Mouse (Mus musculus): ENCODE results near the gene Cplx3. TPM values are rescaled to one million over a fixed set of nuclear protein-coding genes. Genes with fewer than 3 reads are reported as not detected.
A peak's percentile ranks its signal among the peaks of the same experiment; 100 is the strongest.

The Cplx3 gene
- total RNA-seq, 2 experiments from 2014 or later, result not detected

DNA sequence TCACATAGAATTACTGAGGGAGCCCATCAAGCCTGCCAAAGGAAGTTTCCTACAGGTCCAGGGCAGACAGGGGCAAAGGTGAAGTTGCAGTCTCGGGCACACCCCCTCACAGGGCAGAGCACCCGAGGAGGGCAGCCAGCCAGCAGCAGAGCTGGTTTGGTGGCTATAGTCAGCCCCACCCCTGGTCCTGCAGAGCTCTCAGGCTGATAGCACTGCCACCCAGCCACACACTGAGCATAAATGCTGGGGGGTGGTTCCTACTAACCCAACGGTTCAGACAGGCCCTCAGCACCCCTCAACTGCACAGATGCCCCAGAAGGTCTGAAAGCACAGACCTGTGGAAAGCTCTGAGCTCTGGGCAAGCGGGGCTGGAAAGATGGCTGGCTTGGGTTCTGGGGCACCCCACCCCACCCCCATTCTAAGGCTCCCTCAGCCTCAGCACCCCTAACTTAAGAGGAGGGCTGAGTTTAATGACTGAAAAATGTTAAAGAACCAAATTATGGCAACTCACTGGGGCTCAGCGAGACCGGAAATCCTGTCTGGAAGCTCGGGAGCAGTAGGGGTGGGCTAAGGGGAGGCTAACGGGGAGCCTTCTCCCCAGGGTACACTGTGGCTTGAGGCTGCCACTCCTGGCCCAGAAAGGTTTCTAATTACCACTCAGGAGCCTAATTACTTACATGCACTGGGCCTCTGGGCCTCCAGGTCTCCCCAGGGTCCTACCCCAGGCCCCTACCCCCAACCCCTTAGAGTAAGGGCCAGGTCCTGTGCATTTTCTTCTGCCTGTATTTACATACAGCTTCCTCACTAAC, 32.8 kb upstream of the Cplx3 start:
- DNase-seq (ENCODE audit: low spot score in 2 of 2), result no peak

DNA sequence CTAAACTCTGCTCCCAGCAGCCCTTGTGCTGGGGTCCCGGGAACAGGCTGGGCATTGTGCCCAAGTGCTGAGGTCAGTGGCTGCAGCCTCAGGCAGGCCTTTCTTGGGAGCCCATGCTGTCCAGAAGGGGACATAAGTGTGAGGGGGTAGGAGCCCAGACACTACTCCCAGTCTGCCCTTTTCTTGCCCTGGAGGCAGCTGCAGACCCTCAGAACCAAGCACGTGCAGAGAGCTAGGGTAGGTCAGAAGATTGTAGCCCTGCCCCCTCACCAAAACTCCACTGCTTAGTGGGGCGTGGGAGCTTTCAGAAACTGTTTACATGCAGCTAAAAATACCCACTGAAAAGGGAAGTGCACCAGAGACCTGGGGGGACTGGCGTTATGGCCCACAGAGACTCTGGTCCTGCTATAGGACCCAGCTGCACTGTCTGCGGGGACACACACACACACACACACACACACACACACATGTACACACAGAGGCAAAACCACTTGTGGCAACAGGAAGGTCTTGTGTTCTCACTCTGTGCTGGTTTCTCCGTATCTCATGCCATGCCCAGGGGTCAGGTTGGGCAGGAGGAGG, 31.8 kb upstream of the Cplx3 start:
- peak in 1 of 2 experiments; percentile 56 for DNase-seq (ENCODE audit: low spot score in 2 of 2)

DNA sequence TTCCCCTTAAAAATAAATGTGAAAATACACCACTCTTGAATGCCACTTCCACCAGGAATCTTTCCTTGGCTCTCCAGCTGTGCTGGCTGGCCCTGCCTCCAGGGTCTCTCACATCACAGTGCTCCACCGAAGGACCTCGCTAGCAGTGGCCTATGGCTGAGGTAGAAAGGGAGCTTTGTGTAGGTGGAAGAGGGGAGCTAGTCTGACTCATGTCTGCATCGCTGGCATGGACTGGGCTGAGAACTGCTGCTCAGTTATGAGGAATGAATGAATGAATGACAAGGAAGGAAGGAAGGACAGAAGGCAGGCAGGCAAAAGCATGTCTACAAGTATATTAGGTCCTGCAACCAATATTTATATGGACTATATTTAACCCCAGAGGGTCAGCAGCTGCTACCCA, 31.2 kb upstream of the Cplx3 start:
- DNase-seq (ENCODE audit: low spot score in 2 of 2), result no peak

DNA sequence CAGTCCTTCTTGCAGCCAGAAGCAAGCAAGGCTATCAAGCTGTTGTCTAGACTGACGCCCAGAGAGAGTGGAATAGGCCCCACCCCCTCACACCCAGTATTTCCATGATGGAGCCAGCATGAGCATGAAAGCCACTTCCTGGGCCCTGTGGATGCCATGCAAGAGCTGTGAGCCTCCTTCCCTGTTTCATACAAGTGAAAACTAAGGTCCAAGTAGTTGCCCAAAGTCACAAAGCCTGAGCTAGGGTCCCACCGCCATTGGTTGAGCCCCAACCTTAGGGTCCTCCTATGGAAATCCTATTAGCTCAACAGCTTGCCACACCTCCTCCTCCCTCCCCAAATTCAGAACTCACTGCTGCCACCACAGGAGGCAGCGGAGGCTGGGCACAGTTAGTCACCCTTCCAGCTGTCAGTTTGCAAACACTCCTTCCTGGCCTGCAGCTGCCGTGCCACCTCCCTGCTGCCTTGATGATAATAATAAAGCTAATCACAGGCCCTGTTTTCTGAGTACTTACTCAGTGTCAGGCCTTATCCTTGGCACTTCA, 27.5 kb upstream of the Cplx3 start:
- no peak for DNase-seq (ENCODE audit: low spot score in 2 of 2)

DNA sequence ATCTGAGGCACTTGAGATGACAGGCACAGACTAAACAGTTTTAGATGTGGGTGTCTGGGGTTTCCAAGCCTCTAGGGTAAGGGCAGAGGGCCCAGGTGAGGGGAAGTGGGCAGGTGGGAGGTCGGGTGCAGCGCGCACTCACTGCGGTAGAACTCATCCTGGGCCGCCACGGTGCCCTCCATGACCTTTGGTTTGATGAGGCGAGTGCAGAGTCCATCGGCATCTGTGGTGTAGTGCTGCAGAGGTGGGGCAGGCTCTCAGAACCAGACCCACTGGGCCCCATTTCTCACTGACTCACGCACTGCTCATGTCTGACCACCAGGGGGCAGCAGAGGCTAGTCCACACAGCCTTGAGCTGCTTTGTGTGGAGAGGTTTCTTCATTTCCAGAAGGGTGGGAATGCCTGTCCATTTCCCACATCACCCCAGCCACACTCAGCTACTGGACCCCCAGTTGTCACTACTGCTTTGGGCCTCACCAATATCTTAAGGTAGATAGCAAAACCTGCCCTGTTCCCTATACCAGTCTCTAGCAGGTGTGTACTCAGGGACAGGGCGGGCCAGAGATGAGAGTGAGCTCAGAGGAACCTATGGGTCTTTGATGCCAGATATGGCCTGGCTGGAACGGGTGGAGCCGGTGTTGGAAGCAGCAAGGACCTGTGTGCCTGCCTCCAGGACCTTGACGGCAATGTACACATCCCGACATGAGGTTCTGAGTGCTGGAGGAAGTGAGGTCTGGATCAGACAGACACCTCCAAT, 23.2 kb upstream of the Cplx3 start:
- peak; percentile 82 to 87 for DNase-seq (ENCODE audit: low spot score in 2 of 2)

DNA sequence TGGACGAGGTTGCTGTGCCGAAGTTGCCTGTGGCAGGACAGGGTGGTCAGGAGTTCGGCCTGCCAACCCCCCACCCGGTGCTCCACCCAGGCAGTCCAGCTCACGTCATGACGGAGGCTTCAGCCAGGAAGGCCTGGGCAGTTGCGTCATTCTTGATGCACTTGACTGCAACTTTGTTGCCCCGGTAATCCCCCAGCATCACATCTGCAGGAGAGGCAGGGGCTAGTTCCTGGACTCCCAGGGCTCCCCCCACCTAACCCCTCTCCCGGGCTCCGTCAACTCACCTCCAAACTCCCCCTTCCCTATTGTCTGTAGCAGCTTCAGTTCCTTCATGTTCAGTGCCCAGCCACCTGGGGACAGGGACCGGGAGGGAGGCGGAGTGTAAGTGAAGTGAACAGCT, 22.6 kb upstream of the Cplx3 start:
- no peak for DNase-seq (ENCODE audit: low spot score in 2 of 2)

DNA sequence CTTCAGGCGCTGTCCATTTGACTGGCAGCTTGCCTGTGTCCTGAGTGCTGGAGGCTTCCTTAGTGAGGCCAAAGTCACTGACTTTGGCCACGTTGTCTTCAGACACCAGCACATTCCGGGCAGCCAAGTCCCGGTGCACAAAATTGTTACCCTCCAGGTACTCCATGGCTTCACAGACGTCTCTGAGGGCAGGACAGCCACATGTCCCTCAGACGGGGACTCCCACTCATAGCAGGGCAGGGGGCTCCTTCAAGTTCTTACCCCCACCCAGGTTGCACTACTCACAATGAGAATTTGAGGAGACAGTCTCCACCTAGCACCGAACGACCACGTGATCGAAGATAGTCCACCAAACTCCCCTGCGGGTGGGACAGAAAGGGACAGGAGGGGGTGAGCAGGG, 21.8 kb upstream of the Cplx3 start:
- no peak for DNase-seq (ENCODE audit: low spot score in 2 of 2)

DNA sequence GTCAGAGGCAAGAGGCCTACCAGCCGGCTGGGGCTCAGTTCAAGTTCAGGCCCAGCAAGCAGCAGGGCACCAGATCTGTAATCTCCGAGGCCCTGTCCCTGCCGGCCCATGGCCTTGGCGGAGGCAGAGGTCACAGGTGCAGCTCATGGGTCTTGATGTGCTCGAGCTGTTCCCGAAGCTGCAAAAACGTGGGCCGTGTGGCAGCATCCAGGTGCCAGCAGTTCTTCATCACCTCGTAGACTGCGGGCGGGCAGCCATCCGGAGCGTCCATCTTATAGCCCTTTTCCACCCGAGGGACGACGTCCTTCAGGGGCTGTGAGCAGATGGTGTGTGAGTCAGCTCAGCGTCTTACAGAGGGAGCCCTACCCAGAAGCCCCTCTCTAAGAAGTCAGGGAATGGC, 21.1 kb upstream of the Cplx3 start:
- no peak for DNase-seq (ENCODE audit: low spot score in 2 of 2)

DNA sequence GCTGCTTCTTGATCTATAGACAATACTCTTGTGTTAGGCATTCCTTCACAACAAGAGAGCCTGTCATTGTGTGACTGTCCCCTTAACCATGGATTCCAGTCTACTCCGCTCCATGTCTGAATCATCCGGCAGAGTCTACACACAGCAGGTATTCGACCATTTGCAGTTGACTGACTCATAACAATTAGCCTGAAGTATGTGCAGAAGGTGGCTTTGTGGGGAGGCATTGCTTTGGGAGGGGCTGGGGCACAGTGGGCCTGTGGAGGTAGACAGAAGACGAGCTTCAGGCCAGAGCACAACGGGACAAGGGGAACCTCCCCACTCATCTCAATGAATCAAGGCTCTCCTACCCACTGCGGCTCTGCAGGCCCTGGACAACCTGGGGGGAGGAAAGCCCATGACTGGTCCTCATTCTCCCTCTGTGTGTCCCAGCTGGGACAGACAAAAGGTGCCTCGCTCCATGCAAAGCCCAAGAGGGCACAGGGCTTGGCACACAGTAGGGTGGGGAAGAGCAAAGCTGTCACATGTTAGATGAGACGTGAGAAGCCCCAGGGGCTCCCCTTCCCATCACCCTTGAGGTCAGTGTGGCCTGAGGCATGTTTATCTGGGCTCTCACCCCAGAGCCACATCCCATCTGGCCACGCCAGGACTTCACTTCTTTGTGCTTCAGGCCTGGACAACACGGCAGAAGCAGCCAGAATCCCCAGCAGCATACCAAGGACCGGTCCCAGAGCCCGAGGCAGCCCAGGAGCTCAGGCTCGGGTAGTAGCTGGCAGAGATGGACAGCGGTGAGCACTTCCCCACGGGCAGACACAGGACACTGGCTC, 19.8 kb upstream of the Cplx3 start:
- DNase-seq (ENCODE audit: low spot score in 2 of 2), result no peak

DNA sequence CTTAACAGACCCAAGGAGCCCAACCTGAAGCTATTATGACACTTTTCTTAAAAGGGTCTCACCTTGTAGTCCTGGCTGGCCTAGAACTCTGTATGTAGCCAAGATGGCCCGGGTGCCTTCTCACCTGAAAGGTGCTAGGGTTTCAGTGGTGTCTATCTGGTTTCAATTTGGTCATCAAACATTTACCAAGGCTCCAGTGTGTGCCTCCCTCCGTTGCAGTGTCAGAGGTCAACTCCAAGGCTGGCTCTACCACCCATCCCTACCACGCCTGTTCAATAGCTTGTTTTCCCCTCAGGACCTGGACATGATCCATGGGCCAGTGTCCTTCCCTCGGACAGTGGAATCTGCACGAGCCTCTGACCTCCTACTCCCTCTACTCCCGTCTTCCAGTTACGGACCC, 18.2 kb upstream of the Cplx3 start:
- no peak for DNase-seq (ENCODE audit: low spot score in 2 of 2)

DNA sequence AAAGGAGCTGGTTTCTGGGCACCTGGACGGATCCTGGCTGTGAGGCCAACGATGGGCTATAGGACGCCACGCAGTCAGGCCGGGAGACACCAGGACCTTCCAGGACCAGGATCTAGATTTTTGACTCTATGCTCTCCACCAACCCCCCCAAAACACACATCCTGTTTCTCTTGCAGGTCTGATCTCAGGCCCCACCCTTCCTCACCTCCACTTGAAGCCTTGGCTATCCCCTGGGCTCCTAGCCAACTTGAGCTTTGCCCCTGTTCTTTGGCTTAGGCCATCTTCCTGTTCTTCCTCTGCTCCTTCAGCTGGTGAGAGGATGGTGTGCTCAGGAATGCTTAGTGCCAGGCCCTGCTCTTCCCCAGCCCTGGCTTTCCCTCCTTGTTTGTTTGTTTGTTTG, 14.6 kb upstream of the Cplx3 start, which contains the start of gene Lman1l:
Gene Lman1l, minus strand, starts transcription at position 101 of the 400 bp plus-strand sequence.
- no peak for DNase-seq (ENCODE audit: low spot score in 2 of 2)

DNA sequence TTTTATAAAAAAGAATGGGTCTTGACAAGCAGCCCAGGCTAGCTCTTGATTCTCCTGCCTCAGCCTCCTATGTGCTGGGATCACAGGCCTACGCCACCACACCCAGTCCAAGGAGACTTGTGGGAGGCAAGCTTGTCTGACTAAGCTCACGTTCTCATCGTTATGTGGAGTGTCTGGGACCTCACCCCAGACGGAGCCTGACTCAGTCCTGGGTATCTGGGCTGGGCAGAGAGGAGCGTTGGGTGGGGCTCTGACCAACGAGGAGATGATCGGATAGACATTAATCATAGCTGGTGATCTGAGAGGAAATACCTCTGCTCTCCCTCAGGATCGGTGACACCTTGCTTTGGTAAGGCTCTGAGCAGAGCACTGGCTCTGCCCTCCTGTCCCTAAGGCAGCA, 12.8 kb upstream of the Cplx3 start:
- DNase-seq (ENCODE audit: low spot score in 2 of 2), result no peak

DNA sequence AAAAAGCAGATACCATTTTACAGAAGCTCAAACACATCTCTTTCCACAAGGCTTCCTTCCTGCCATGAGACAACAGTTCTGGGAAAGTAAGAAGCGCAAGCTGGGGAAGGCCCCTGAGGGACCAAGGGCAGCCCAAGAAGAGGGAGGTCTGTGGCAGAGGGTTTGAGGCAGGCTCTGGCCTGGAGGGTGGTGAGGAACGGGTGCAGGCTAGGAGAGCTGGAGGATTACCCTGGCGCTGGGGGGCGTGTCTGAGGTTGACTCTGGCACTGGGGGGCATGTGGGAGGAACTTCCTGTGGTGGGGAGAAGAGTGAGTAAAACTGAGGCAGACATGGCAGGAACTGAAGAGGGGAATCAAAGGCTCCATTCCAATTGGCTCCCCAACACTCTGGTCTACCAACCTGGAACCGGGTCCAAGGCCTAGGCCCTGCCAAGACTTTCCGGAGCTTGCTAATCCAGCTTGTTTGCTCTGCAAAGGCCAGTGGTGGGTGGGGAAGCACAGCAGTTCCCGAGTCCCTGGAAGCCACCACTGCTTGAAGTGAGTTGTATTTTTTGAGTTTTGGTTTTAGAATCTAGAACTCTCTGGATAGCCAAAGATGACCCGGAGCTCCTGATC, 11.6 kb upstream of the Cplx3 start:
- DNase-seq (ENCODE audit: low spot score in 2 of 2), result no peak

DNA sequence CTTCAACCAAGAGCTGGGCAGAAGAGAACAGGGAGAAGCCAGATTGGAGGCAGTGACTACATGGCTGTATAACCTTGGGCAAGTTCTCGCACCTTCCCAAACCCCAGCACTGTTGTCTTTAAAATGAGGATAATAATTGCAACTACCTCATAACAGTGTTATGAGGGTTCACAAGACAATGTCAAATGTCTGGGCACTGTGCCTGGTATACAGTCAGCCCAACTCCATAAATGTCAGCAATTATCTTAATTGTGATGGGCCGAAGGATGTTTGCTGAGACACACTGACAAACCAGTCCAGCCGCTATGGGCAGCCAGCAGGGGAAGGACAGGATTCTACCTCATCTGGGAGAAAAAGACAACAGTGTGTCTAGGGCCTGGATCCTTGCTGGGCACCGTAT, 8.7 kb upstream of the Cplx3 start:
- DNase-seq (ENCODE audit: low spot score in 2 of 2), result no peak

DNA sequence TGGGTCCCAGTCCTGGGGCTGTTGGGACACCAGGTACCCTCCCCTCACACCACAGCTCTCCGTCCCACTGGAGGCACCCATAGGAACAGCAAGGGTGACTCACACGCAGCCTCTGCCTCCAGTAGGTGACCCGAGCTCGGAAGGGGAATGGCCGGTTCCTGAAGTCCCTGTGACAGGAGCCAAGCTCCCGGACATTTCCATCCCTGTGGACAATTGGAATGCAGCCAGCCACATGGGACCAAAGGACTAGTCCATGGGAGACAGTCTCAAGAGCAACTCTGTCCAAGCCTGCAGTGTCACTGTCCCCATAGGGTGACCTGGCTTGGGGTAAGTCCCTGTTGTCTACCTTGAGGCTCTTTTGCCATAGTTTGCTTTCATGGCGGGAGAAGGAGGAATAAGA, 7.9 kb upstream of the Cplx3 start:
- DNase-seq (ENCODE audit: low spot score in 2 of 2), result no peak

DNA sequence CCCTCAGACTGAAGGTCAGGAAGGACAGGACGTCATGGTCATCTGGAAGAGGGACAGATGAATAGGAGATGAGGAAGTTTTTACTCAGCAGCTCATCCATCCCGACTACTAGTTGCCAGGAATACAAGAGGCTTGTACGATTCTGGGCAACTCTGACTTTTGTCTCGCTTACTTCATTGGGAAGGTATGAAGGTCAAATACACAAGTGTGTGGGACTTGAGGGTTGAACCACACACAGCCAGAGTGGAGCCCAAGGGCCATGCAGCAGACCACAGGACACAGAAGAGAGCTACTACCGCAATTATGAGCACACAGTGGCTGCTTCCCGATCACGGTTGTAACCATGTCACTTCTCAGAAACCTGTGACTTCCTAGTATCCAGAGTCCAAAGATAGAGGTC, 6.5 kb upstream of the Cplx3 start:
- no peak for DNase-seq (ENCODE audit: low spot score in 2 of 2)

DNA sequence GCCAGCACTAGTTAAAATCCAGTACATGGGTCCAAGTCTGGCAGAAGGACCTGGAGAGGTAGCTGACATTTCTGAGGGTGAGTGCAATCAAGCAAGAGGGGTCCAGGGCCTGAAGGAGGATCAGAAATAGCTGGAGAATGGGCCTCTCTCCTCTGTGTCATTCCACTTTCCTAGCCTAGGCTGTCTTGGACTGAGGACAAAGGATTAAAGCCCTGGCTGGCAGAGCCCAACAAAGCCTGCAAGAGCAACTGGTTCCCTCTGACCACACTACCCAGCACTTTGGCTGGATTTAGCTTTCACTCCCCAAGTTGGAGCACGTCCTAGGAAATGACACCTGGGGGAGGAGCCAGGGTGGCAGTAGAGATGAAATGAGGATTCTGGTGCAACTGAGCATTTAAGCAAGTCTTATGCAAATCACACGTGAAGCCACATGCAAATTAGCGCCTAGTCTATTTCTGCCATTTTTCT, 4.3 kb upstream of the Cplx3 start:
- no peak for DNase-seq (ENCODE audit: low spot score in 2 of 2)

DNA sequence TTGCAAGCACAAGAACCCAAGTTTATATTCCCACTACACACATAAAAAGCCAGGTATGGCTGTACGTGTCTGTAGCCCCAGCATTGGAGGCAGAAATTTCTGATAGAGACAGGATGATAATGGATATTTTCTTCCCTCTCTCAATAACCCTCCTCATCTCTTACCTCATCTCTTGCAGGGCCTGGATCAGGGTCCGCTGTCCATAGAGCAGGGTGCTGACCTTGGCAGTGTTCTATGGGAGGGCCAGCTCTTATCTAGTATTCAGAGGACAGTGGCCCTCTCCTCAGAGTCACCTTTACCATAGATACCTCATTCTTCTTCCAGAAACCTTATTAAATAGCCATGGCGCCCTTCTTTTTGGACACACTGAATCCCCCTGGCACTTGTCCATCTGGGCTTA, 3.7 kb upstream of the Cplx3 start:
- DNase-seq (ENCODE audit: low spot score in 2 of 2), result no peak

DNA sequence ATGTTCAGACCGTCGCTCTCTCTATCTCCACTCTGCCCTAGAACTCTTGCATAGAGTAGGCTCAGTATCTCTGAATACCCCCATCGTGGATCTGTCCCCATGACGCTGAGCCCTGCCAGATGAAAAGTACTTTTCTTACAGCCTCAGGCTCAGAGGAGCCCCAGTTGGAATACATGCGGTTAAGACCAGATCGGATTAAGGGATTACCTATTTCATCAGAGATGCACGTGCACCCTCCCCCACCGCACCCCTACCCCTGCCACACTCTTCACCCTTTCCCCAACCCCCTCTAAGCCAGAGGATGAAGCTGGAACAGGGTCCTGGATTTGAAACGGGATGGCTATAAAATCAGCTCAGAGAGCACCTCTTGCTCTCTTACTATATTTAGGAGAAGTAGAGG, 578 bp downstream of the Cplx3 start:
- DNase-seq (ENCODE audit: low spot score in 2 of 2), result no peak

DNA sequence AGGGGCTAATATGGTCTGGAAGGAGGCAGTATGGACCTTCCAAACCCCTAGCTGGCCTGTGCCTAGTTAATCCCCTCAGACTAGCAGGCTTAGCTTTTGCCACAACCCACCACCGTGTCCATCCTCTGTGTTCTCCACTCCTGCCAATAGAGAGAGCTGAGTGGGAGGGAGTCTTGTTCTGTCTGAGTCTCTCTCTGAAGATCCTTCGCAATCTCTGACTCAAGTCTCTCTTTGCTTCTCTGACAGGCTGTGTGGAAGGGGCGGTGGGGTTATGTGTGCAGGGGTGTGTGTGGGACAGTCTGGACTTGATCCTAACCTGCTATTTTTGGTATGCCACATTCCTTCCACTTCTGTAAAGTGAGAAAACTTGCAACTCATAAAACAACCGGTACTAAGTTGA, 1.2 kb downstream of the Cplx3 start:
- no peak for DNase-seq (ENCODE audit: low spot score in 2 of 2)

DNA sequence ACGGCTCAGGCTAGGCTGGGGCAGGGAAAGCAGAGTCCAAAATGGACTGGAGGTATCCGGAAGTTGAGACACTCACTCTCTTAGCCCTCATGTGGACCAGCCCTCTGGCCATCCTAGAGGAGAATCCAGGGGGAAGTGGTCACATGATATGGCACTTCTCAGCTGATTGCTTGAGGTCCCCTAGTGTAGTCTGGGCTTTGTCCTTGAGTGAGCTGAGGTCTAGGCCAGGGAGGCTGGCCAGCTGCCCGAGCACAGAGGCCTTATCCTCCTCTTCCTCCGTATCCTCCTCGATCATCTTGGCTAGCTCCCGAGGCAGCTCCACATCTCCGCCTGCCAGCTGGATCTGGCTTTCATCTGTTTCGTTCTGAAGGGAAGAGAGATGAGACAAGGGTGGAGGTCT, 4.0 kb downstream of the Cplx3 start:
- DNase-seq (ENCODE audit: low spot score in 2 of 2), result no peak
